ENCODE assay signal across 8 mouse cellular contexts in genomic region chr6:6577741-6578284, GRCm38 (mm10). TPM values are rescaled to one million over a fixed set of nuclear protein-coding genes. Genes with fewer than 3 reads are reported as not detected.
DNase-seq lines count a peak whose midpoint lies in the region; ATAC-seq and TF ChIP-seq lines count a peak whose summit lies in the region.

No protein-coding gene starts in this region.

- peak overlapping the region; percentile 97 for H3K9ac ChIP-seq in heart, adult 2 months (ENCODE audit: low read depth, low read length)
- H3K9ac ChIP-seq in forebrain, postnatal 0 days, result peak overlapping the region; percentile 97
- peak overlapping the region; percentile 95 for H3K9ac ChIP-seq in liver, embryonic 16.5 days (ENCODE audit: low read depth, low read length)
- H3K9ac ChIP-seq in stomach, embryonic 14.5 days (replicated peaks; ENCODE audit: low read depth, low read length), result peak overlapping the region; percentile 97

- TF ChIP-seq POLR2A in heart, adult 2 months (IDR thresholded peaks at IDR 0.05; ENCODE audit: insufficient read depth, low read depth, low read length), result no peak

- under 1% methylated on average over 17 of the region's 17 CpGs for WGBS in heart, adult 2 months
- WGBS in forebrain, postnatal 0 days, result 3% methylated on average over 17 of the region's 17 CpGs
- WGBS in liver, embryonic 16.5 days (ENCODE audit: insufficient replicate concordance), result 1% methylated on average over 17 of the region's 17 CpGs
- 2% methylated on average over 17 of the region's 17 CpGs for WGBS in stomach, embryonic 14.5 days

- intact Hi-C loops in heart, adult 2 months (cut with DNase I), result loop anchor here (5.0 to 10.0 kb wide), 2 partner anchors 273 to 379 kb away; partner anchors contain the start of gene Sdhaf3

- no peaks in the 10 kb centered on the region for H3K9me3 ChIP-seq in forebrain, postnatal 0 days (ENCODE audit: low read length)
- H3K9me3 ChIP-seq in liver, embryonic 16.5 days (replicated peaks; ENCODE audit: control insufficient read depth, low read length), result no peaks in the 10 kb centered on the region
- H3K9me3 ChIP-seq in stomach, embryonic 14.5 days (ENCODE audit: control insufficient read depth, low read depth, low read length), result no peaks in the 10 kb centered on the region

- H3K4me2 ChIP-seq in forebrain, postnatal 0 days (ENCODE audit: low read depth), result peak overlapping the region; percentile 63
- H3K4me2 ChIP-seq in liver, embryonic 16.5 days (ENCODE audit: low read depth, low read length), result peak overlapping the region; percentile 72
- peak overlapping the region; percentile 65 for H3K4me2 ChIP-seq in stomach, embryonic 14.5 days (replicated peaks; ENCODE audit: low read depth, low read length)

- H3K79me2 ChIP-seq in heart, adult 2 months (replicated peaks; ENCODE audit: control insufficient read depth, insufficient read depth, low read length), result 0 out of 2 replicates have a peak, but pooled peaks cover 3% of the 10 kb centered on the region

- peaks cover 16% of the 10 kb centered on the region for H3K36me3 ChIP-seq in heart, adult 2 months (ENCODE audit: control insufficient read depth, insufficient read depth, low read length)
- H3K36me3 ChIP-seq in forebrain, postnatal 0 days (ENCODE audit: insufficient read depth), result no peaks in the 10 kb centered on the region
- no peaks in the 10 kb centered on the region for H3K36me3 ChIP-seq in liver, embryonic 16.5 days (ENCODE audit: control insufficient read depth, insufficient read depth)
- H3K36me3 ChIP-seq in stomach, embryonic 14.5 days (ENCODE audit: control insufficient read depth, insufficient read depth, low read length), result no peaks in the 10 kb centered on the region

- H3K27me3 ChIP-seq in heart, adult 2 months (ENCODE audit: control insufficient read depth, insufficient read depth, low read length), result no peaks in the 10 kb centered on the region
- H3K27me3 ChIP-seq in forebrain, postnatal 0 days (ENCODE audit: insufficient read depth, low read length), result no peaks in the 10 kb centered on the region
- no peaks in the 10 kb centered on the region for H3K27me3 ChIP-seq in liver, embryonic 16.5 days (ENCODE audit: control insufficient read depth, insufficient read depth, low read depth, low read length)
- no peaks in the 10 kb centered on the region for H3K27me3 ChIP-seq in stomach, embryonic 14.5 days (ENCODE audit: control insufficient read depth, insufficient read depth, low read length)

- no peak for TF ChIP-seq CTCF in heart, adult 2 months (IDR thresholded peaks at IDR 0.05)
- TF ChIP-seq CTCF in forebrain, postnatal 0 days (IDR thresholded peaks at IDR 0.05; ENCODE audit: low read depth), result no peak

- peak overlapping the region; percentile 94 for H3K4me3 ChIP-seq in heart, adult 2 months
- H3K4me3 ChIP-seq in forebrain, postnatal 0 days (ENCODE audit: low read depth, low read length), result peak overlapping the region; percentile 94
- H3K4me3 ChIP-seq in liver, embryonic 16.5 days (ENCODE audit: low read depth, low read length), result peak overlapping the region; percentile 94
- H3K4me3 ChIP-seq in stomach, embryonic 14.5 days (ENCODE audit: low read depth, low read length), result peak overlapping the region; percentile 96

- DNase-seq in heart, adult 2 months, result no peak
- no peak for DNase-seq in heart, postnatal 4 days
- DNase-seq in WW6 (ENCODE audit: low read depth, low spot score), result peak; percentile 14
- no peak for DNase-seq in forebrain, postnatal 0 days
- DNase-seq in layer of hippocampus, adult 9-10 months (ENCODE audit: low spot score), result no peak
- no peak for DNase-seq in cerebellum, postnatal 25 days

- peak overlapping the region; percentile 96 for H3K27ac ChIP-seq in heart, adult 2 months
- peak overlapping the region; percentile 88 for H3K27ac ChIP-seq in forebrain, postnatal 0 days (ENCODE audit: low read depth, low read length)
- peak overlapping the region; percentile 87 for H3K27ac ChIP-seq in liver, embryonic 16.5 days (ENCODE audit: low read length)
- H3K27ac ChIP-seq in stomach, embryonic 14.5 days (ENCODE audit: low read length), result peak overlapping the region; percentile 92

- peaks cover 12% of the 10 kb centered on the region for H3K4me1 ChIP-seq in heart, adult 2 months (ENCODE audit: control insufficient read depth, insufficient read depth, low read length)
- H3K4me1 ChIP-seq in forebrain, postnatal 0 days (ENCODE audit: insufficient read depth), result peaks cover 15% of the 10 kb centered on the region
- H3K4me1 ChIP-seq in liver, embryonic 16.5 days (ENCODE audit: control insufficient read depth, low read depth, low read length), result peaks cover 2% of the 10 kb centered on the region
- H3K4me1 ChIP-seq in stomach, embryonic 14.5 days (ENCODE audit: control insufficient read depth, insufficient read depth, low read length), result peaks cover 5% of the 10 kb centered on the region; the same call in 1 of the 2 replicates

- peak; percentile 67 for ATAC-seq in forebrain, postnatal 0 days
- ATAC-seq in liver, embryonic 16.5 days (ENCODE audit: low read depth), result peak; percentile 62
- ATAC-seq in stomach, embryonic 14.5 days (ENCODE audit: insufficient number of reproducible peaks, insufficient read depth, low FRiP score, low read depth), result peak; percentile 62

- TF ChIP-seq EP300 in heart, adult 2 months (IDR thresholded peaks at IDR 0.05; ENCODE audit: insufficient read depth, low read depth, low read length), result no peak

RNA-seq across cellular contexts. Expression of gene Sem1, which starts 0.7 kb away (rescaled TPM):
- 100 to 1,000 TPM in 1 of 2 experiments, 10 to 100 TPM in 1; 92.7 to 105 TPM for total RNA-seq in heart, adult 2 months (2021)
- polyA plus RNA-seq in heart, adult 2 months (2012; rRNA removed), result 33.3 and 44.7 TPM in 2 replicates
- total RNA-seq in heart, postnatal 4 days (2021), result 100 to 1,000 TPM; 105 to 109 TPM
- 67.8 and 86.6 TPM in 2 replicates for total RNA-seq in forebrain, postnatal 0 days (2014; rRNA removed)
- polyA plus RNA-seq in forebrain, postnatal 0 days (2015; fragmentation: Nextera tagmentation; extraction: Ambion mirVana), result 138 and 170 TPM in 2 replicates
- polyA plus RNA-seq in liver, embryonic 16.5 days (2015; fragmentation: Nextera tagmentation; extraction: Ambion mirVana), result 93.8 and 107 TPM in 2 replicates
- polyA plus RNA-seq in stomach, embryonic 14.5 days (2014; fragmentation: Nextera tagmentation; extraction: Ambion mirVana), result 256 and 282 TPM in 2 replicates
